Mouse (Mus musculus) liver, adult 2 months (tissue): Measurements from ENCODE around the gene Muc5ac. TPM values are rescaled to one million over a fixed set of nuclear protein-coding genes. Genes with fewer than 3 reads are reported as not detected.

ENCODE experiments used
- DNase-seq: peaks from one replicate; pipeline ENCODE4 v3.0.0-alpha.2; 2011; ENCODE audit warnings: low read depth, low spot score; ENCODE audit errors: extremely low read depth
- H3K27ac ChIP-seq: fragments of 200-500 bp; replicated peaks from 2 replicates; pipeline ENCODE4 v1.5.1; 2012; ENCODE audit warnings: low read depth, mild to moderate bottlenecking, control low read depth, inconsistent platforms, low read length; ENCODE audit not compliant: insufficient read depth
- H3K27me3 ChIP-seq: fragments of 200-500 bp; 2 replicates; pipeline ENCODE4 v1.6.1; 2012; ENCODE audit warnings: mild to moderate bottlenecking, moderate library complexity, low read length, inconsistent platforms; ENCODE audit not compliant: control insufficient read depth, insufficient read depth
- H3K36me3 ChIP-seq: fragments of 200-500 bp; 2 replicates; pipeline ENCODE4 v1.6.1; 2012; ENCODE audit warnings: low read length, inconsistent platforms; ENCODE audit not compliant: control insufficient read depth, insufficient read depth
- H3K4me1 ChIP-seq: fragments of 200-500 bp; 2 replicates; pipeline ENCODE4 v1.6.1; 2011; ENCODE audit warnings: low read length; ENCODE audit not compliant: control insufficient read depth, insufficient read depth
- H3K4me3 ChIP-seq: fragments of 200-500 bp; 2 replicates; pipeline ENCODE4 v1.5.1; 2011; ENCODE audit warnings: low read depth, mild to moderate bottlenecking, control low read depth, low read length, moderate library complexity; ENCODE audit not compliant: insufficient read depth
- H3K79me2 ChIP-seq: fragments of 200-500 bp; 2 replicates; pipeline ENCODE4 v1.6.1; 2012; ENCODE audit warnings: inconsistent platforms, mild to moderate bottlenecking, low read length, moderate library complexity; ENCODE audit not compliant: control insufficient read depth, insufficient read depth
- H3K9ac ChIP-seq: fragments of 200-500 bp; 2 replicates; pipeline ENCODE4 v1.6.1; 2012; ENCODE audit warnings: low read depth, mild to moderate bottlenecking, control low read depth, inconsistent platforms, low read length
- CTCF ChIP-seq: fragments of 200-500 bp; IDR thresholded peaks from 2 replicates; pipeline ENCODE4 v1.5.1; 2011; ENCODE audit warnings: low read depth, low read length, control low read depth
- POLR2A ChIP-seq: fragments of 200-500 bp; IDR thresholded peaks from 2 replicates; pipeline ENCODE4 v1.6.1; 2011; ENCODE audit warnings: low read length, control low read depth; ENCODE audit not compliant: insufficient read depth; ENCODE audit errors: extremely low read depth
- WGBS: fragments of 180-500 bp; shearing (Covaris S2); methylation state at CpG from one replicate; pipeline ENCODE4 v1.1.7; 2018; 5-methylcytosine and 5-hydroxymethylcytosine counted together
- polyA plus RNA-seq: library from polyadenylated mRNA; depleted of rRNA; stranded (reverse); fragments of >200 nt; gene quantifications from 2 replicates; pipeline ENCODE4 v1.2.3, GENCODE M21; 2012
- total RNA-seq: library from RNA; depleted of rRNA; stranded (reverse); fragments of >200 nt; gene quantifications from 2 replicates; pipeline ENCODE4 v1.2.3, GENCODE M21; 2014

Gene Muc5ac
- total and polyA plus RNA-seq, 2 experiments: 0.01 TPM; not detected in 1

DNA sequence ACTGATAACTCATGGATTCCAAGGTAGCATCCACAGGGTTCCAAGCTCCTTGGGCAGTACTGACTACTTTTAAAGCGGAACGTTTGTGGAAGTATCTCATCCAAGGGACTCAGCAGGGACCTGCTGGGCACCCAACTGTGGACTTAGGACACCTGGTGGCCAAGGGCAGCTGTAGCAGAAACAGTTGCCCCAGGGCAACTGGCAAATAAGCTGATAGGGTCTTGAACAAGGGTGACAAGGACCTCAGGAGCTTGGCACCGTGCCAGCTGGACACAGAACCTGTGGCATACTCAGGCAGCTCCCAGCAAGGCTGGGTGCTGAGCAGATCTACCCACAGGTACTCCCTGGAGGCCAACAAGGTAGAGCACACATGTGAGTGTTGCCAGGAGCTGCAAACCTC, 29.5 kb downstream of the Muc5ac start:
- 62% methylated on average over 3 of the region's 3 CpGs for WGBS

DNA sequence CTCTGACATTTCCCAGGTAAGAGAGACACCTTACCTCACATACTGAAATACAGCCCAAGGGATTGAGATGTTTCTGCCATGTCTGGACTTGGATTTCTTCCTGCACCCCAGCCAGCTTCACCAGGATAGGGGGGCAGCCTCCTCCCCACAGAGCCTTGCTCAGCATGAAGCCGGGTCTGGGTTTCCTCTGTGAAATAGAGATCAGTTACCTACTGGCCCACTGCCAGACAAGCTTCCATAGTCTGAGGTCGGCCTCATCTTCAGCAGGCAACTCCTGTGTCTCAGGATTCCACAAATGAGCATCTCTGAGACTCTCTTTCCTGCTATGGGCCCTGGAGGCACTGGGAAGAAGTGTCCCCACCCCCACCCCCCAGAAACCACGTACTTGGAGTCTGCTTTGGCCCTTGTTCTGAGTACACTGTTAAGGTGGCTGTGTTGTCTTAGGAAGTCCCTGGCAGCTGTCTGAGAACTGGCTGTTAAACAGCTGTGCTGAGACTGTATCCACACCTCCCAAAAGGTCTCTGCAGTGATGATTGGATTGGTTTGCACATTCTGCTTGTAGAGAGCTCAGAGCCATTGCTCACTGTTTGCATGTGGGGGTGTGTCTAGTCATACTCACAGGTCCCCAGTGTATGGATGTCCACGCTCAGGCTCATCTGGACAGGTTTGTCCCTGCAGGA, 34.0 kb downstream of the Muc5ac start:
- Histone ChIP-seq H3K9ac (no peak overlapping the region), H3K27me3 (no peaks in the 10 kb centered on the region), H3K27ac (no peak overlapping the region), H3K79me2 (no peaks in the 10 kb centered on the region), H3K4me1 (no peaks in the 10 kb centered on the region), H3K36me3 (no peaks in the 10 kb centered on the region), H3K4me3 (no peak overlapping the region)
- 52% methylated on average over 4 of the region's 4 CpGs for WGBS
- TF ChIP-seq POLR2A (no peak), CTCF (no peak)
- no peak for DNase-seq

More for the DNA sequence above, 29.5 kb downstream of the Muc5ac start:
- no peaks in the 10 kb centered on the region for H3K4me1 ChIP-seq
- no peaks in the 10 kb centered on the region for H3K36me3 ChIP-seq
- H3K9ac ChIP-seq: no peak overlapping the region
- no peaks in the 10 kb centered on the region for H3K27me3 ChIP-seq
- DNase-seq: peak; percentile 23
- no peaks in the 10 kb centered on the region for H3K79me2 ChIP-seq
- TF ChIP-seq POLR2A (no peak), CTCF (peak; percentile 60)
- no peak overlapping the region for H3K27ac ChIP-seq
- no peak overlapping the region for H3K4me3 ChIP-seq

DNA sequence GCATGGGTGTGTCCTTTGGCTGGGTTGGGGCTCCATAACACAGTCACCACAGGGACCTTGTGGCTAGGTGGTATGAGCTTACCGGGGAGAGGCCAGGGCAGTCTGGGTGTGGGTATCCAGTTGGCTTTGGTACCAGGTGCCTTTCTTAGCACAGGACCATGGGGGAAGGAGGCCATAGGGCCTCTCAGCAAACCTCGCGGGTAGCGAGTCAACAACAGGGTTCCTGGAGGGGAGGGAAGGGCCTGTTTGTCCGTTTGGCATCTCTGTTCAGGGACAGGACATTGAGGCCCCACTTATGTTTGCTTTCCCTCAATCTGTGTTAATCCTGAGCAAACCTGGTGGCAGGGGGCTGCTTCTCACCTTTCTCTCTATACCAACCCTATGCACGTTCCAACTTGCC, 34.9 kb downstream of the Muc5ac start:
- Histone ChIP-seq H3K27me3 (no peaks in the 10 kb centered on the region), H3K9ac (no peak overlapping the region), H3K27ac (no peak overlapping the region), H3K4me3 (no peak overlapping the region), H3K36me3 (no peaks in the 10 kb centered on the region), H3K4me1 (no peaks in the 10 kb centered on the region), H3K79me2 (no peaks in the 10 kb centered on the region)
- DNase-seq: no peak
- 52% methylated on average over 6 of the region's 6 CpGs for WGBS
- TF ChIP-seq CTCF: no peak
- no peak for TF ChIP-seq POLR2A

DNA sequence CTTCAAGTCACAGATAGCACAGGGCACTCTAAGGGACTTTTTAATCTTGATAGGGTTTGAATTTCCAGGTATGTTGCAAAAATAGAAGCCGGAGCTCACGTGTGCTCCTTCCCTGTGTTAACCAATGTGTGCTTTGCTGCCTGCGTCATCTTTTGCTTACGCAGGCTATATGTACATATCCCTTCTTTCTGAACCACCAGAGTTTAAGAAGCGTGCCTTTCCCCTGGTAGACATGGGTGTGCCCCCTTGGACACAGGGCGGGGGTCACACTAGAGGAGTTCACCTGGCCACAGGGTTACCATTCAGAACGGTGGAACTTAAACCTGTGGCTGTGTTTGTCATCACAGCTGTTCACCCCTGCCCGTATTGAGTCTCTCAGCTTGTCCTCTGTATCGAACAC, 35.6 kb downstream of the Muc5ac start:
- DNase-seq: no peak
- TF ChIP-seq POLR2A (no peak), CTCF (no peak)
- 74% methylated on average over 9 of the region's 9 CpGs for WGBS

DNA sequence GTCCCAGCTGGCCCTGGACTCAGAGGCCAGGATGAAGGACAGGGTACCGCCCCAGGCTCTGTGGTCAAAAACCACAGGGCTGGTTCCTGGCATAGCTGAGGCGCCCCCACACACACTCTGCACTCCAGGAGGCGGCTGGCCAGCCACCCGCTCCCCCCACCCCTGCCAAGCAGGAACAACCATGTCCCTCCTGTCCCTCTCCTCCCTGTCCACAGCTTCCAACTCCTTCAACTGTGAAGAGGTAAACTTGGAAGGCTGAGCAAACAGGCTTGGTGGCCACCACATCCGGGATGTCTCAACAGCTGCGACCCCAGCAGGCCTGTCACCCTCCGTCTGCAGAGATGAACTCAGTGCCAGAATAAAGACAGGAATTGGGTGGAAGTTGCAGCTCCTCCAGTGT, 47.2 kb downstream of the Muc5ac start:
- H3K79me2 ChIP-seq: no peaks in the 10 kb centered on the region
- no peak overlapping the region for H3K9ac ChIP-seq
- H3K27ac ChIP-seq: no peak overlapping the region
- no peak overlapping the region for H3K4me3 ChIP-seq
- no peak for DNase-seq
- no peaks in the 10 kb centered on the region for H3K4me1 ChIP-seq
- no peak for TF ChIP-seq CTCF
- TF ChIP-seq POLR2A: no peak
- no peaks in the 10 kb centered on the region for H3K27me3 ChIP-seq
- no peaks in the 10 kb centered on the region for H3K36me3 ChIP-seq
- WGBS: 67% methylated on average over 7 of the region's 7 CpGs

More for the DNA sequence above, 35.6 kb downstream of the Muc5ac start:
- Histone ChIP-seq H3K36me3 (no peaks in the 10 kb centered on the region), H3K4me3 (no peak overlapping the region), H3K4me1 (no peaks in the 10 kb centered on the region), H3K79me2 (no peaks in the 10 kb centered on the region), H3K27ac (no peak overlapping the region), H3K27me3 (no peaks in the 10 kb centered on the region), H3K9ac (no peak overlapping the region)

DNA sequence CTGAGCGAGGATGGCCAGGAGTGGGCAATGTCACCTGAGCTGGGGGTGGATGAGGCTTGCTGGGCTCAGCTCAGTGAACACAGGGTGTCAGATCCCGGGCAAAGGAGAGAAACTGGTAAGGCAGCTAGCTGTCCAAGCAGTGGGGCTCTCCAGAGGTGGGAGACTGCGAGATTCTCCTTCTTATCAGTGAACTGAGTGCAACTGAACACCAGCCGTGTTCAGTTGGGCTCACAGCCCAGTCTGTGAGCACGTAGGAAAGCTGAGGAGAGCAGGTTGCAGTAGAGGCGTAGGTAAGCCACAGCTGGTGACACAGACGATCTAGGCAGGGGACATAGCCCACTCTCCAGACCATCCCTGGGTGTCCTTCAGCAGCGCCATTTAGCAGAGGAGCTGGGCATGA, 47.7 kb downstream of the Muc5ac start:
- Histone ChIP-seq H3K36me3 (no peaks in the 10 kb centered on the region), H3K27ac (no peak overlapping the region), H3K4me3 (no peak overlapping the region), H3K79me2 (no peaks in the 10 kb centered on the region), H3K4me1 (no peaks in the 10 kb centered on the region), H3K27me3 (no peaks in the 10 kb centered on the region), H3K9ac (no peak overlapping the region)
- WGBS: 64% methylated on average over 8 of the region's 8 CpGs
- DNase-seq: no peak
- TF ChIP-seq POLR2A: no peak
- TF ChIP-seq CTCF: no peak
